Mouse (Mus musculus) embryonic facial prominence, embryonic 13.5 days (tissue): ENCODE results near the gene Mab21l1. TPM values are rescaled to one million over a fixed set of nuclear protein-coding genes. Genes with fewer than 3 reads are reported as not detected.
A peak's percentile ranks its signal among the peaks of the same experiment; 100 is the strongest.

Experiments used
- ATAC-seq: fragments of 200-750 bp; cut with Nextera tagmentation; 2 replicates; pipeline ENCODE4 v1.8.0; 2017; ENCODE audit warnings: low read depth; ENCODE audit not compliant: insufficient number of reproducible peaks, insufficient read depth, low FRiP score, low TSS enrichment
- H3K27ac ChIP-seq: fragments of 300-500 bp; sonication (generic); 2 replicates; pipeline ENCODE4 v1.5.1; 2015; ENCODE audit warnings: moderate library complexity, mild to moderate bottlenecking, inconsistent platforms
- H3K27me3 ChIP-seq: fragments of 300-500 bp; sonication (generic); 2 replicates; pipeline ENCODE4 v1.6.1; 2015; ENCODE audit warnings: mild to moderate bottlenecking, inconsistent platforms
- H3K36me3 ChIP-seq: fragments of 300-500 bp; sonication (generic); 2 replicates; pipeline ENCODE4 v1.6.1; 2015; ENCODE audit warnings: mild to moderate bottlenecking, inconsistent platforms
- H3K4me1 ChIP-seq: fragments of 300-500 bp; sonication (generic); 2 replicates; pipeline ENCODE4 v1.6.1; 2015; ENCODE audit warnings: inconsistent platforms
- H3K4me2 ChIP-seq: fragments of 300-500 bp; sonication (generic); 2 replicates; pipeline ENCODE4 v1.6.1; 2015; ENCODE audit warnings: moderate library complexity, mild to moderate bottlenecking, inconsistent platforms
- H3K4me3 ChIP-seq: fragments of 300-500 bp; sonication (generic); 2 replicates; pipeline ENCODE4 v1.5.1; 2015; ENCODE audit warnings: mild to moderate bottlenecking, inconsistent platforms
- H3K9ac ChIP-seq: fragments of 300-500 bp; sonication (generic); 2 replicates; pipeline ENCODE4 v1.6.1; 2015; ENCODE audit warnings: mild to moderate bottlenecking, inconsistent platforms
- H3K9me3 ChIP-seq: fragments of 300-500 bp; sonication (generic); 2 replicates; pipeline ENCODE4 v1.6.1; 2016; ENCODE audit warnings: inconsistent platforms
- WGBS: fragments of 180-500 bp; shearing (Covaris S2); methylation state at CpG from one replicate; pipeline ENCODE4 v1.1.7; 2015; ENCODE audit warnings: mixed read lengths; 5-methylcytosine and 5-hydroxymethylcytosine counted together
- polyA plus RNA-seq: library from polyadenylated mRNA; unstranded; fragments of >200 nt; fragmentation: Nextera tagmentation; extraction: Ambion mirVana; gene quantifications from 2 replicates; pipeline ENCODE4 v1.2.1, GENCODE M21; 2015

Gene Mab21l1
- polyA plus RNA-seq, 1 experiment from 2014 or later = 54.5 TPM

GRCm38 (mm10) chr3:55819598-55819997, 37.3 kb downstream of the Mab21l1 start:
- no peaks in the 10 kb centered on the region; the same call in 1 of the 2 replicates for H3K9me3 ChIP-seq
- no peaks in the 10 kb centered on the region for H3K36me3 ChIP-seq
- H3K4me3 ChIP-seq = no peak overlapping the region
- no peak for ATAC-seq
- no peaks in the 10 kb centered on the region for H3K27me3 ChIP-seq
- no peak overlapping the region for H3K27ac ChIP-seq
- H3K4me2 ChIP-seq = no peak overlapping the region
- no peak overlapping the region for H3K9ac ChIP-seq
- H3K4me1 ChIP-seq = peaks cover 19% of the 10 kb centered on the region

GRCm38 (mm10) chr3:55824864-55825263, 42.6 kb downstream of the Mab21l1 start:
- no peak overlapping the region for H3K9ac ChIP-seq

GRCm38 (mm10) chr3:55828481-55829256, 46.4 kb downstream of the Mab21l1 start:
- no peak for ATAC-seq

More at GRCm38 (mm10) chr3:55824864-55825263, 42.6 kb downstream of the Mab21l1 start:
- no peak overlapping the region for H3K27ac ChIP-seq
- peaks cover 13% of the 10 kb centered on the region for H3K4me1 ChIP-seq
- H3K9me3 ChIP-seq = no peaks in the 10 kb centered on the region; the same call in 1 of the 2 replicates
- no peaks in the 10 kb centered on the region for H3K27me3 ChIP-seq
- no peak for ATAC-seq
- H3K4me3 ChIP-seq = no peak overlapping the region
- H3K4me2 ChIP-seq = no peak overlapping the region
- no peaks in the 10 kb centered on the region for H3K36me3 ChIP-seq
- WGBS = 34% methylated on average over 3 of the region's 3 CpGs

GRCm38 (mm10) chr3:55830226-55830625, 47.9 kb downstream of the Mab21l1 start:
- H3K9ac ChIP-seq = no peak overlapping the region
- H3K4me2 ChIP-seq = no peak overlapping the region
- peaks cover 13% of the 10 kb centered on the region for H3K4me1 ChIP-seq
- no peak overlapping the region for H3K4me3 ChIP-seq
- 22% methylated on average over 5 of the region's 5 CpGs for WGBS
- H3K9me3 ChIP-seq = no peaks in the 10 kb centered on the region
- H3K27me3 ChIP-seq = no peaks in the 10 kb centered on the region
- H3K36me3 ChIP-seq = no peaks in the 10 kb centered on the region
- no peak overlapping the region for H3K27ac ChIP-seq
- ATAC-seq = no peak

More at GRCm38 (mm10) chr3:55828481-55829256, 46.4 kb downstream of the Mab21l1 start:
- H3K9me3 ChIP-seq = no peaks in the 10 kb centered on the region
- no peak overlapping the region for H3K4me3 ChIP-seq
- no peaks in the 10 kb centered on the region for H3K36me3 ChIP-seq
- WGBS = 20% methylated on average over 10 of the region's 10 CpGs
- H3K27ac ChIP-seq = peak overlapping the region; percentile 44; the same call in 1 of the 2 replicates
- H3K9ac ChIP-seq = no peak overlapping the region
- H3K4me2 ChIP-seq = no peak overlapping the region
- peaks cover 13% of the 10 kb centered on the region for H3K4me1 ChIP-seq
- no peaks in the 10 kb centered on the region for H3K27me3 ChIP-seq
